Mouse (Mus musculus) neural tube, embryonic 10.5 days (tissue): ENCODE measurements around the gene Slc4a5.
A peak's percentile ranks its signal among the peaks of the same experiment; 100 is the strongest.
"Not testable (repeated sequence)": the region's sequence is repeated elsewhere in the genome, so short reads cannot be mapped to it uniquely, and the experiment has no call there.

Experiments used
- DNase-seq: peaks from one replicate; pipeline ENCODE4 v3.0.0-alpha.2; 2017; ENCODE audit warnings: low spot score; ENCODE audit errors: extremely low spot score

Gene Slc4a5

GRCm38 (mm10) chr6:83302264-83302663 is 82.6 kb downstream of the Slc4a5 start:
- DNase-seq = no peak

- DNase-seq = no peak
Observed at GRCm38 (mm10) chr6:83309017-83309416, 89.4 kb downstream of the Slc4a5 start.

- no peak for DNase-seq
Observed at GRCm38 (mm10) chr6:83311206-83311605, 91.6 kb downstream of the Slc4a5 start.

- no peak for DNase-seq
Observed at GRCm38 (mm10) chr6:83312021-83312420, 92.4 kb downstream of the Slc4a5 start.

GRCm38 (mm10) chr6:83312514-83312913 is 92.9 kb downstream of the Slc4a5 start:
- DNase-seq = no peak

GRCm38 (mm10) chr6:83315293-83315692 is 95.7 kb downstream of the Slc4a5 start:
- DNase-seq = no peak

- peak; percentile 54 for DNase-seq
Observed at GRCm38 (mm10) chr6:83316022-83316421, 96.4 kb downstream of the Slc4a5 start.

- DNase-seq = peak; percentile 87
Observed at GRCm38 (mm10) chr6:83317108-83317741, 97.6 kb downstream of the Slc4a5 start.

GRCm38 (mm10) chr6:83321927-83322326 is 102.3 kb downstream of the Slc4a5 start:
- DNase-seq = no peak

GRCm38 (mm10) chr6:83322794-83323193 is 103.2 kb downstream of the Slc4a5 start:
- DNase-seq = no peak

- no peak for DNase-seq
Observed at GRCm38 (mm10) chr6:83323652-83324419, 104.2 kb downstream of the Slc4a5 start.

- DNase-seq = peak; percentile 93
Observed at GRCm38 (mm10) chr6:83325525-83326393, 106.1 kb downstream of the Slc4a5 start, which contains the start of the genes Mthfd2 and Mob1a. Gene Mthfd2 (minus strand): TSS chr6:83325908. Gene Mob1a (plus strand): TSS chr6:83326016.

- no peak for DNase-seq
Observed at GRCm38 (mm10) chr6:83326394-83326736, 106.7 kb downstream of the Slc4a5 start.

GRCm38 (mm10) chr6:83326761-83327160 is 107.1 kb downstream of the Slc4a5 start:
- no peak for DNase-seq

GRCm38 (mm10) chr6:83327591-83328190 is 108.1 kb downstream of the Slc4a5 start:
- DNase-seq = no peak

- DNase-seq = no peak
Observed at GRCm38 (mm10) chr6:83341387-83341786, 121.8 kb downstream of the Slc4a5 start.

GRCm38 (mm10) chr6:83342957-83343356 is 123.3 kb downstream of the Slc4a5 start:
- DNase-seq = no peak

GRCm38 (mm10) chr6:83345285-83345684 is 125.7 kb downstream of the Slc4a5 start:
- DNase-seq = not testable (repeated sequence)

- no peak for DNase-seq
Observed at GRCm38 (mm10) chr6:83347916-83348315, 128.3 kb downstream of the Slc4a5 start.

- no peak for DNase-seq
Observed at GRCm38 (mm10) chr6:83348873-83349272, 129.2 kb downstream of the Slc4a5 start, which contains the start of gene Bola3. Gene Bola3 (plus strand): TSS chr6:83349147.

GRCm38 (mm10) chr6:83349274-83349958 is 129.8 kb downstream of the Slc4a5 start:
- DNase-seq = peak; percentile 94
